Mouse (Mus musculus): ENCODE data around the gene Ormdl3. TPM values are rescaled to one million over a fixed set of nuclear protein-coding genes. Genes with fewer than 3 reads are reported as not detected.

The Ormdl3 gene
- total and polyA plus RNA-seq, 3 experiments: 32.5 to 45.1 (median 32.9) TPM

- in situ Hi-C loops (cut with MboI; ENCODE audit: low pct_ligation_motif_present, low pct_unique_long_range_greater_than_20kb, low sequenced_read_pairs) (no loop called here), dilution Hi-C loops (cut with MboI; ENCODE audit: extremely low pct_ligation_motif_present, extremely low pct_unique_long_range_greater_than_20kb, low sequenced_read_pairs) (no loop called here)
- no peak overlapping the region for H3K4me3 ChIP-seq (replicated peaks in 1 of 3; ENCODE audit: low read depth in 2 of 3, low read length in 2 of 3, poor library complexity in 1 of 3)
- TF ChIP-seq USF1 (IDR thresholded peaks at IDR 0.05; ENCODE audit: low read depth, low read length) (no peak), HCFC1 (IDR thresholded peaks at IDR 0.05; ENCODE audit: low read depth, low read length) (no peak), CHD2 (IDR thresholded peaks at IDR 0.05; ENCODE audit: low read length) (no peak), ELF1 (IDR thresholded peaks at IDR 0.05; ENCODE audit: low read depth, low read length) (no peak)
- no peak overlapping the region for H3K27ac ChIP-seq (ENCODE audit: insufficient read depth, low read depth)
- H3K9ac ChIP-seq (ENCODE audit: insufficient read depth, low read depth): no peak overlapping the region
- no peaks in the 10 kb centered on the region for H3K79me2 ChIP-seq (replicated peaks; ENCODE audit: control insufficient read depth, extremely low read depth, insufficient read depth, poor library complexity, severe bottlenecking)
- no peak for DNase-seq (ENCODE audit: extremely low read depth)
- no peaks in the 10 kb centered on the region for H3K36me3 ChIP-seq (replicated peaks in 1 of 2; ENCODE audit: control insufficient read depth in 1 of 2, insufficient read depth in 1 of 2, low read length in 1 of 2)
- H3K4me2 ChIP-seq (ENCODE audit: insufficient read depth, low read depth, poor library complexity, severe bottlenecking): no peak overlapping the region
- peaks cover 0 to 7% of the 10 kb centered on the region in 2 experiments; a peak in 1 of 4 replicates for H3K4me1 ChIP-seq (ENCODE audit: control insufficient read depth in 1 of 2, insufficient read depth in 2 of 2)
- H3K27me3 ChIP-seq (replicated peaks): no peaks in the 10 kb centered on the region
- peaks cover 4% of the 10 kb centered on the region for H3K9me3 ChIP-seq (replicated peaks; ENCODE audit: low read length)
Observed at GRCm38 (mm10) chr11:98563921-98564414, 23.2 kb downstream of the Ormdl3 start.

GRCm38 (mm10) chr11:98563025-98563424 lies 24.1 kb downstream of the Ormdl3 start:
- no peaks in the 10 kb centered on the region for H3K79me2 ChIP-seq (replicated peaks; ENCODE audit: control insufficient read depth, extremely low read depth, insufficient read depth, poor library complexity, severe bottlenecking)
- no peak overlapping the region for H3K4me2 ChIP-seq (ENCODE audit: insufficient read depth, low read depth, poor library complexity, severe bottlenecking)
- no peak overlapping the region for H3K9ac ChIP-seq (ENCODE audit: insufficient read depth, low read depth)
- TF ChIP-seq MEF2A (IDR thresholded peaks at IDR 0.05; ENCODE audit: borderline replicate concordance, low read depth, low read length) (no peak), BHLHE40 (IDR thresholded peaks at IDR 0.05; ENCODE audit: low read depth, low read length) (0 out of 2 replicates have a peak, but pooled peaks have one; percentile 18), EP300 (IDR thresholded peaks at IDR 0.05; ENCODE audit: low read length) (peak; percentile 58; the same call in 1 of the 2 replicates), HCFC1 (IDR thresholded peaks at IDR 0.05; ENCODE audit: low read depth, low read length) (no peak)
- dilution Hi-C loops (cut with MboI; ENCODE audit: extremely low pct_ligation_motif_present, extremely low pct_unique_long_range_greater_than_20kb, low sequenced_read_pairs): no loop called here
- peaks cover 2% of the 10 kb centered on the region for H3K9me3 ChIP-seq (replicated peaks; ENCODE audit: low read length)
- no peaks in the 10 kb centered on the region for H3K36me3 ChIP-seq (replicated peaks in 1 of 2; ENCODE audit: control insufficient read depth in 1 of 2, insufficient read depth in 1 of 2, low read length in 1 of 2)
- DNase-seq (ENCODE audit: extremely low read depth): no peak
- in situ Hi-C loops (cut with MboI; ENCODE audit: low pct_ligation_motif_present, low pct_unique_long_range_greater_than_20kb, low sequenced_read_pairs): no loop called here
- no peak overlapping the region for H3K4me3 ChIP-seq (replicated peaks in 1 of 3; ENCODE audit: low read depth in 2 of 3, low read length in 2 of 3, poor library complexity in 1 of 3)
- peaks cover 0 to 7% of the 10 kb centered on the region in 2 experiments; a peak in 1 of 4 replicates for H3K4me1 ChIP-seq (ENCODE audit: control insufficient read depth in 1 of 2, insufficient read depth in 2 of 2)
- H3K27ac ChIP-seq (ENCODE audit: insufficient read depth, low read depth): no peak overlapping the region
- no peaks in the 10 kb centered on the region for H3K27me3 ChIP-seq (replicated peaks)

GRCm38 (mm10) chr11:98560942-98561341 lies 26.2 kb downstream of the Ormdl3 start:
- no peak overlapping the region for H3K4me2 ChIP-seq (ENCODE audit: insufficient read depth, low read depth, poor library complexity, severe bottlenecking)
- no peak overlapping the region for H3K4me3 ChIP-seq (replicated peaks in 1 of 3; ENCODE audit: low read depth in 2 of 3, low read length in 2 of 3, poor library complexity in 1 of 3)
- no peak for DNase-seq (ENCODE audit: extremely low read depth)
- H3K9me3 ChIP-seq (replicated peaks; ENCODE audit: low read length): no peaks in the 10 kb centered on the region
- in situ Hi-C loops (cut with MboI; ENCODE audit: low pct_ligation_motif_present, low pct_unique_long_range_greater_than_20kb, low sequenced_read_pairs) (no loop called here), dilution Hi-C loops (cut with MboI; ENCODE audit: extremely low pct_ligation_motif_present, extremely low pct_unique_long_range_greater_than_20kb, low sequenced_read_pairs) (no loop called here)
- TF ChIP-seq MYC (IDR thresholded peaks at IDR 0.05; ENCODE audit: low read depth, low read length) (no peak), RAD21 (IDR thresholded peaks at IDR 0.05; ENCODE audit: low read depth, low read length) (no peak), HCFC1 (IDR thresholded peaks at IDR 0.05; ENCODE audit: low read depth, low read length) (no peak), E2F4 (IDR thresholded peaks at IDR 0.05; ENCODE audit: insufficient replicate concordance, low read depth, low read length) (no peak), ZMIZ1 (IDR thresholded peaks at IDR 0.05; ENCODE audit: low read depth, low read length) (no peak)
- H3K36me3 ChIP-seq (replicated peaks in 1 of 2; ENCODE audit: control insufficient read depth in 1 of 2, insufficient read depth in 1 of 2, low read length in 1 of 2): no peaks in the 10 kb centered on the region
- H3K27ac ChIP-seq (ENCODE audit: insufficient read depth, low read depth): no peak overlapping the region
- no peak overlapping the region for H3K9ac ChIP-seq (ENCODE audit: insufficient read depth, low read depth)
- H3K79me2 ChIP-seq (replicated peaks; ENCODE audit: control insufficient read depth, extremely low read depth, insufficient read depth, poor library complexity, severe bottlenecking): no peaks in the 10 kb centered on the region
- no peaks in the 10 kb centered on the region for H3K27me3 ChIP-seq (replicated peaks)
- peaks cover 0 to 7% of the 10 kb centered on the region in 2 experiments; a peak in 1 of 4 replicates for H3K4me1 ChIP-seq (ENCODE audit: control insufficient read depth in 1 of 2, insufficient read depth in 2 of 2)
